Mouse (Mus musculus) heart, adult 8-10 months (tissue): ENCODE data around the gene Gtpbp8. TPM values are rescaled to one million over a fixed set of nuclear protein-coding genes. Genes with fewer than 3 reads are reported as not detected.

Experiments used
- DNase-seq: peaks from one replicate; pipeline ENCODE4 v3.0.0; 2022; ENCODE audit warnings: low spot score
- total RNA-seq, 4 experiments: library from RNA; stranded (reverse); gene quantifications; 2 replicates each; pipeline ENCODE4 v1.2.4; 2022

Gene Gtpbp8
- total RNA-seq, 4 experiments from 2014 or later = 9.6 to 11.7 (median 10.9) TPM

DNA sequence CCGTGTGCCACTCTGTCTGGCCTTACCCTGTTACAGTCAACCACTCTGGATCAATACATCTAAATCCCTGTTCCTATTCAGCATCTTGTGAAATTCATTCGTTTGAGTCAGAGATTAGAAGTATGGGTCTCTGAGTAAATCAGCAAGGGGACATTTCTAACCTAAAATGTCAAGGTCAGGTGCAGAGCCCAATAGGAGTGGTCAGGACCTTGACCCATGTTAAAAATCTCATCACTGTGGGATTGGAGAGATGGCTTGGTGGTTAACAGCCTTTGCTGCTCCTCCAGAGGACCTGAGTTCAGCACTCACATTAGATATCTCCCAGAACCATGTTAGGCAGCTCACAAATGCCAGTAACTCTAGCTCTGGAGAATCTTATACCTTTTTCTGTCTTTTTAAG lies 55.7 kb downstream of the Gtpbp8 start:
- DNase-seq = no peak

DNA sequence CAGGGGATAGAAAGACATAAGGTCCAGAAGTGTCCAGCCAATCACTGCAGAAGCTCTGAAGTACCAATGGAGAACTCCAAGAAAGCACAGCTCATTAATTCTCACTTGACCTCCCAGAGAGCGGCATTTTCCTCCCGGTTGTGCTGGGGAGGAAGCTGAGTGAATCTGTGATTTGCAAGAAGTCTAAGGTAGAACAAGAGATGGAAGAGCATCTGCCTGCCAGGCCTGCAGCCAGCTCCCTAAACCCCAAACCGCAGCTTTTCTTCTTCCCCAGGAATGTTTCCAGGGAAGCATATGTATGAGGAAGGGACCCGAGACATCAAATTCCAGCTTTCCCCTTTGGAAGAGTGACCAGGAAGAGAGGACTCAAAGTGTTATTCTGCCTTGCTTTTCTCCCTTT lies 57.7 kb downstream of the Gtpbp8 start:
- DNase-seq = no peak

DNA sequence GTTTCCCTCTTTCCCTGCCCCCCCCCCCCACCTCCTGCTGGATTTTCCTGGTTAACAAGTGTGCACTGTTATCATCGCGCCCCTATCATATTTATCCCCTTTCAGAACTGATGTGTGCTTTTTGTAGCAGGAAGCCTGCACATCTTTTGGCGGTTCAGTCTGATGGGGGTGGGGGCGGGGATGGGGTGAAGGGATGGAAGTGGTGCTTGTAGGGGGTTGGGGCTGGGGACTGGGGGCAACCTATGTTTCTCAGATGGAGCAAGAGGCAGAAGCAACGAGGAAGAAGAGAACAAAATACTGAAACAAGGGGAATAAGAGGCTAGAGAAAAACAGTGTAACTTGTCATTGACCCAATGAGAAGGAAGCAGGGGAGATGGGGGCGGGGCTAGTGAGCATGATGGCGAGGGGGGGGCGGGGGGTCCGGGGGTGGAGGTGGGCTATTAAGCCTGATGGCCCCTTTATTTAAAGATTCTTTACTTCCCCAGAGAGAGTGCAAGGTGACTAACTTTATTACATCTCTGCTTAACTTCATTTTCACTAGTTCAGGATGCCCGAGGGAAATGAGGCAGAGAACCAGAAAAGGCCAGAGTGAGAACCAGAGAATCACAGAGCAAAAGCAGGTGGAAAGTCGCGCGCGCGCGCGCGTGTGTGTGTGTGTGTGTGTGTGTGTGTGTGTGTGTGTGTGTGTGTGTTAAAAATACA lies 58.3 kb downstream of the Gtpbp8 start:
- no peak for DNase-seq

DNA sequence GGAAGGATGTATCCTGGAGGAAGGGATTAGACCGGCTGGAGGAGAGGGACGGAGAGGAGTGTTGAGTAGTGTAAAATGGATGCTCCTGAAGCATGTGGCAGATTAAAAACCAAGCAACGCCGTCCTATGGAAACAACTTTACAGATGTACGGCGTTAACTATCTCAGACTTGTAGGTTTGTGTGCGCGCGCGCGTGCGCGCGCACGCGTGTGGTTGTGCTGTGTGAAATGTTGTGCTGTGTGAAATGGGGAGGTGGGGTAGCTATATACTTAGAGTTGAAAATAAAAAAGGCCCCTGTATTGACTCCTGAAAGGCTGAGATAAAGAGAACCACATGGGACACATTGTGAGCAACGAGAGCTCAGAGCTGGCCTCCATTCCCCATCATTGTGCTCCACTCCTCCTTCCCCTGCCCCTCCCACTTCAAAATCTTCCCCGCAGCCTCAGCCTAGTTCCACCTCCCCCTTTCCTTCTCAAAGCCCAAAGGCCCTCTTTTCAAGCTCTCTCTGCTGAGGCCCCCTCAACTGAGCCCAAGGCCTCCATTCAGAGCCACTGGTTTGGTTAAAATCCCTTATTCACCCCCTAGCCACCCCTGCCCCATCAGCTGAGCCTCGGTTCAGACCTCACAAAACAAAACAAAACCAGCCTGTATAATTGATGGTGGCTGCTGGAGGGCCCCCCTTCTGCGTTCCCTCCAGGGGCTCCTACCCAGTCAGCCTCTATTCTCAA lies 59.0 kb downstream of the Gtpbp8 start:
- no peak for DNase-seq

Other genes starting within 250 kb of the Gtpbp8 start
- 1 to 10 TPM; 3.5 to 4.0 (median 3.8) TPM for gene Boc, start 187.5 kb downstream of the Gtpbp8 start, total RNA-seq
- 1 to 10 TPM; 4.1 to 6.4 (median 5.2) TPM for gene Nepro, start 22.1 kb downstream of the Gtpbp8 start, total RNA-seq
- gene Cd200r1, start 19.4 kb upstream of the Gtpbp8 start, total RNA-seq = under 1 TPM in 3 of 4 experiments, not detected in 1; 0.27 to 0.63 (median 0.28) TPM
- gene Cd200r4, start 65.4 kb upstream of the Gtpbp8 start, total RNA-seq = under 1 TPM in 1 of 4 experiments, not detected in 3; 0.14 TPM
- under 1 TPM in 1 of 4 experiments, not detected in 3; 0.14 TPM for gene Cd200r2, start 120.7 kb upstream of the Gtpbp8 start, total RNA-seq
- not detected for gene Cd200r3, start 197.3 kb upstream of the Gtpbp8 start, total RNA-seq